Mouse (Mus musculus): ENCODE data around the gene Gm20388. TPM values are rescaled to one million over a fixed set of nuclear protein-coding genes. Genes with fewer than 3 reads are reported as not detected.

The Gm20388 gene
- polyA plus RNA-seq, 1 experiment = 23.9 TPM

DNA sequence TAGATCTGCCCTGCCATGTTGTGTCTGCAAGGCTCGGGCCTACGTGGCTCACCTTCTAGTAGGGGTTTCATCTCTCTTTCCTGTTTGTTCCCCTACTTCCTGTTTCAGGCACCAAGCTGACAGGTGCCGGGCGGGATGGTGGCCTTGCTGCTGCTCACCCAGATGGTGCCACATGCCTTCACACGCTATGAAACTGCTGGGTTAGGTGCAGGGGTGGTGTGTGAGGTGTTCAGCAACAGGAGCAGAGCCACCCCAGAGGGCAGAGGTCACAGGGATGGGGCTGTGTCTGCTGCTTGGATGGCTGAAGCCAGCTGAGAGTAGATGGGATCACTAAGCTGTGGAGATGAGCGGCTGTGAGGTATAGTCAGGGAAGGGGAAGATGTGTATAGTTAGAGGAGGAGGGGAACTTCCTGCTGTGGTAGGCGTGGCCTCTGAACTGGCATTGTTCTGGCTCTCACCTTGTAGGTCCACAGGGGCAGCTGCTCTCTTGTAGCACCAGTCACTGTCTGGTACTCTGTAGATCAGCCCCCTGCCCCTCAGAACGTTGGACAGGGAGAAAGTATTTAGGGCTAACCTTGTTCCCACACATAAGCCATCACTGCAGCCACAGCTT lies 4363.1 kb downstream of the Gm20388 start:
- Histone ChIP-seq H3K4me3 (ENCODE audit: insufficient read depth, low read length) (no peak overlapping the region), H3K4me1 (ENCODE audit: control insufficient read depth, insufficient read depth, low read length) (peaks cover 22% of the 10 kb centered on the region), H3K27ac (ENCODE audit: insufficient read depth, low read length) (no peak overlapping the region)
- TF ChIP-seq CTCF (IDR thresholded peaks at IDR 0.05; ENCODE audit: extremely low read depth, insufficient read depth, low read length) (no peak), POLR2A (IDR thresholded peaks at IDR 0.05; ENCODE audit: extremely low read depth, insufficient read depth, low read length) (no peak)

DNA sequence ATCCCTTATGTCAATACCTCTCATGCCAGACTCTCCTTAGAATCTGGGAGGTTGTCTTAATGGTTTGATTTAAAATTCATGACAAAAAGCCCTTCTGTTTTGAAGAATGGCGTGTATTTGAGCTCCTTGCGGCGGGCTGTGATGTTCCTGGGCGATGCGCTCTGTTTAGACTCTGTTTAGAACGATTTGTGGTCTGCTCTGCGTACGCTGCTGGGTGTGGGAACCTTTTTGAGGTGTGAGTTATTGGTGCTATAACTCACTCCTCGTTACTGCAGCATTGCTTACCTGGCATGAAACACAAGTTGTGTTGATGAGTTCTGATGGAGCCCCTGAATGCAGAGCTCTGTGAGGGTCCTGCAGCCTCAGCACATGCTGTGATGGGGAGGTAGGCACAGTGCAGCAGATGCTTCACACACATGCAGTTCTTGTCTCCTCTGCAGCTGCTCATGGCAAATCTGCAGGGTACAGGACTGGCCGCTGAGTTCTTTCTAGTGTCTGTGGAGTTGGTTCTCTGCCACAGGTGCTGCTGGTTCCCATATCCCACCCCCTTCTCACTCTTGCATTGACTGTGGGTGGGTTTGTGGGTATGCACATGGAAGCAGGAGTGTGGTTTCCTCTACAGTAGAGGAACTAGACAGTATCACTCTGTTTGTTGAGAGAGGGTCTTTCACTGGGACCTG lies 4363.9 kb downstream of the Gm20388 start:
- TF ChIP-seq POLR2A (IDR thresholded peaks at IDR 0.05; ENCODE audit: extremely low read depth, insufficient read depth, low read length) (no peak), CTCF (IDR thresholded peaks at IDR 0.05; ENCODE audit: extremely low read depth, insufficient read depth, low read length) (no peak)
- H3K4me3 ChIP-seq (ENCODE audit: insufficient read depth, low read length) = no peak overlapping the region
- peaks cover 22% of the 10 kb centered on the region for H3K4me1 ChIP-seq (ENCODE audit: control insufficient read depth, insufficient read depth, low read length)
- H3K27ac ChIP-seq (ENCODE audit: insufficient read depth, low read length) = no peak overlapping the region

DNA sequence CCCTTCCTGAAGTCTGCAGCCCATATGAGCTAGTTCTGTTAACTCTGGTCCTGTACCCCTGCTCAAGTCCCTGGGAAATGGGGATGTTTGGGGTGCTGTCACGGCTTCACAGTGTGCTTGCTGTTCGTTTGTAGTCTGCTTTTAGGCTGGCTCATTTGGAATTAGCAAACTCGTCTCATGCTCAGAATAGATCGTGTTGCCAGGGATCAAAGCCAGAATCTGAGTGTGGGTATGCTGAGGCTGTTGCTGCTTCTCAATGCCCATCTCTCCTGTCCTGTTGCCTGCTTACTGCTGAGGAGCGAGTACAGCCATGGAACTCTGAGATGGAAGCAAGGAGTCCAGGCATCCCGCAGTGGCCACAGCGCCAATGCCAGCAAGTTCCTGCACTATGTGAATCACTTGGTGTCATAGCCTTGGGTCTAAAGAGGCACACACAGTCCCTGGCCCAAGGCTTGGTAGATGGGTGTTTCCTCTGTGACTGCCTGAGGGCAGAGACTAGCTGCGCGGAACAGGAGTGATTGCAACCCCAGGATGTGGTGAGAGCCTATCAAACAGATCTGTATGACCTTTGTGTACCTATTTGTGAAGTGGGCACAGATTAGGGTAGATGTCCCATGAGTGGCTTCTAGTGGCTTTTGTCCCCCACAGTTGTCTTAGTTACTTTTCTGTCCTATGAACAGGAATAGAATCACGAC lies 4364.9 kb downstream of the Gm20388 start:
- H3K27ac ChIP-seq (ENCODE audit: insufficient read depth, low read length) = no peak overlapping the region
- H3K4me3 ChIP-seq (ENCODE audit: insufficient read depth, low read length) = no peak overlapping the region
- TF ChIP-seq POLR2A (IDR thresholded peaks at IDR 0.05; ENCODE audit: extremely low read depth, insufficient read depth, low read length) (no peak), CTCF (IDR thresholded peaks at IDR 0.05; ENCODE audit: extremely low read depth, insufficient read depth, low read length) (no peak)
- H3K4me1 ChIP-seq (ENCODE audit: control insufficient read depth, insufficient read depth, low read length) = peaks cover 21% of the 10 kb centered on the region

DNA sequence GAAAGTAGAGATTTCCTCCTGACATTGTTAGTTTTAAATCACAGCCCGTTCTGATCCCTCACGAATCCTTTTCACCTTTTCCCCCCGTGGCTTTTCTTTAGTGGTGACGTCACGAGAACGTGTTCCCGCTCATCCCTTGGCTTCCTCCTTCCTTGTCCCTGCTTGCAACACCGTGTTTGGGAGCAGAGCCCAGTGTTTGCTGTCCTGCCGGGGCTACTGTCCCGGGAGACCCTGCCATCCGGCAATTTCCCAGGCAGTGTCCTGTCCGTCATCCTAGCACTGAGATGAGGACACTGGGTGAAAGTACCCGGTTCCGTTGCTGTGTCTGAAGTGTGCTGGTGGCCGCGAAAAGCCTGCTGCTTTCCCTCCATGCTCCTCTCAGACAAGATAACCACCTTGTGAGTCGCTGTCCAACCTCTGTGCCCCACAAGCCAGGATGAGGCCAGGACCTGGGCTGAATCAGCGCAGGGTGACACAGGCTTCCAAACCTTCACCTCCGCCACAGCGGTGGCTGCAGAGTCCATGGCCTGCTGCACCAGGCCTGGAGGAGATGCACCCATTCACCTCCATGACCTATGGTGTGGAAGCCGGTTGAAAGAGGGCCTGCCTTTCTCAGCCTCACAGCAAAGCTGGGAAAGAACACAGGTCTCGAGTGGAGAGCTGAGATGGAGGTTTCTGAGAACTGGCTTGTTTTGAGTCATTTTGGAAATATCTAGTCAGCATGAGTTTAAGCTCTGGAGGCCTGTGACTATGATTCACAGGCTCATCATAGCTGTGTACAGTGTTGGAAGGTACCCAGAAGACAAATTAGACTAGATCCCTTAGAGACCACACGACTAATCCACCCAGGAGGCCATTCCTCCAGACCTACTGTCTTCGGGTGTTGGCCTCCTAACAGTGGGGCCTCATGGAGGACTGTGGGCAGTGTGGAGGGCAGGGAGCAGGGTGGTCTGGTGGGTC lies 4367.6 kb downstream of the Gm20388 start:
- TF ChIP-seq POLR2A (IDR thresholded peaks at IDR 0.05; ENCODE audit: extremely low read depth, insufficient read depth, low read length) (no peak), CTCF (IDR thresholded peaks at IDR 0.05; ENCODE audit: extremely low read depth, insufficient read depth, low read length) (no peak)
- peaks cover 22% of the 10 kb centered on the region for H3K4me1 ChIP-seq (ENCODE audit: control insufficient read depth, insufficient read depth, low read length)
- H3K4me3 ChIP-seq (ENCODE audit: insufficient read depth, low read length) = no peak overlapping the region
- H3K27ac ChIP-seq (ENCODE audit: insufficient read depth, low read length) = peak overlapping the region; percentile 4; the same call in 1 of the 2 replicates

DNA sequence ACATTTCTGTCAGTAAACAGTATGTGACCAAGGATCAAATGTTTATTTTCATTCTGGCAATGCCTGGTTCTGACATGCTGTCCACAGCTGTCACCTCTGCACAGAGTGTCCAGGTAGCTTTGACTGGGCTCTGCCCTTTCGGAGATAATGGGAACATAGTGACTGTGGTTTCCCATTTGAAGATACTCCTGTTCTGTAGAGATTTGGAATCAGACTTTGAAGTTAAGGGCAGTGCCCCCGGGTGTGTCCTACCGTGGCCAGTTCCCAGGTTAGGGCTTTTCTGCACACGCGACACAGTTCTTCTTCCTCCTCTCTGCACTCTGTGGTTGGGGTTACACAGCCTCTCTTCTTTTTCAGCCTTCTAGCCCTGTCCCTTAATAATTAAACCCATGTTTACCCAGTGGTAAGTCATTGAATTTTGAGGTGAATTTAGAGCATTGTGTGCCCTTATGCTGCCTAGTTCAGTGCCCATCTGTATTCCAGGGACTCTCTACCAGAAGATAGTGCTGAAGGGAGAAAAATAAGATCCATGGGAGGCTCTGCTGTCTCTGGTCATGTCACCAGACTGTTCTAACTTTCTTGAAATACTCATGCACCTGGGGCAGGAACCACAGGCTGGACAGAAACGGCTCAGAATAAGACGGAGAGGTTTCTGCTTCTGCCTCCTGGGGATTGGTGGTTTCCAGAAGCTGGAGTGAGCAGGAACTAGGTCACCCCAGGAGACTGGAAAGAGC lies 4368.5 kb downstream of the Gm20388 start:
- Histone ChIP-seq H3K4me1 (ENCODE audit: control insufficient read depth, insufficient read depth, low read length) (peaks cover 25% of the 10 kb centered on the region), H3K27ac (ENCODE audit: insufficient read depth, low read length) (0 out of 2 replicates have a peak overlapping the region, but pooled peaks have one; percentile 4), H3K4me3 (ENCODE audit: insufficient read depth, low read length) (no peak overlapping the region)
- no peak for TF ChIP-seq CTCF (IDR thresholded peaks at IDR 0.05; ENCODE audit: extremely low read depth, insufficient read depth, low read length)
- no peak for TF ChIP-seq POLR2A (IDR thresholded peaks at IDR 0.05; ENCODE audit: extremely low read depth, insufficient read depth, low read length)

DNA sequence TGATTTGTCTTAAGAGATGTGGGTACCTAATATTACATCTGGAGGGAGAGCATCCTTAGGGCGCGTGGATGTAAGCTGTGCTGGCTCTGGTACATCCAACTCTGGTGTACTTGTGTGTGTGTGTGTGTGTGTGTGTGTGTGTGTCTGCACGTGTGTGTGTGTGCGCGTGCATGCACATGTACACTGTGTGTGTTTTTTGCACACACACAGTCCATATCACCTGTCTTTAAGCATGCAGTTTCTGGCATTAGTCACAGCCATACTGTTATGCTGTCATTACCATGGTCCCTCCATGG lies 4369.0 kb downstream of the Gm20388 start:
- TF ChIP-seq CTCF (IDR thresholded peaks at IDR 0.05; ENCODE audit: extremely low read depth, insufficient read depth, low read length) (no peak), POLR2A (IDR thresholded peaks at IDR 0.05; ENCODE audit: extremely low read depth, insufficient read depth, low read length) (no peak)
- H3K4me3 ChIP-seq (ENCODE audit: insufficient read depth, low read length) = no peak overlapping the region
- peaks cover 22% of the 10 kb centered on the region for H3K4me1 ChIP-seq (ENCODE audit: control insufficient read depth, insufficient read depth, low read length)
- H3K27ac ChIP-seq (ENCODE audit: insufficient read depth, low read length) = no peak overlapping the region

DNA sequence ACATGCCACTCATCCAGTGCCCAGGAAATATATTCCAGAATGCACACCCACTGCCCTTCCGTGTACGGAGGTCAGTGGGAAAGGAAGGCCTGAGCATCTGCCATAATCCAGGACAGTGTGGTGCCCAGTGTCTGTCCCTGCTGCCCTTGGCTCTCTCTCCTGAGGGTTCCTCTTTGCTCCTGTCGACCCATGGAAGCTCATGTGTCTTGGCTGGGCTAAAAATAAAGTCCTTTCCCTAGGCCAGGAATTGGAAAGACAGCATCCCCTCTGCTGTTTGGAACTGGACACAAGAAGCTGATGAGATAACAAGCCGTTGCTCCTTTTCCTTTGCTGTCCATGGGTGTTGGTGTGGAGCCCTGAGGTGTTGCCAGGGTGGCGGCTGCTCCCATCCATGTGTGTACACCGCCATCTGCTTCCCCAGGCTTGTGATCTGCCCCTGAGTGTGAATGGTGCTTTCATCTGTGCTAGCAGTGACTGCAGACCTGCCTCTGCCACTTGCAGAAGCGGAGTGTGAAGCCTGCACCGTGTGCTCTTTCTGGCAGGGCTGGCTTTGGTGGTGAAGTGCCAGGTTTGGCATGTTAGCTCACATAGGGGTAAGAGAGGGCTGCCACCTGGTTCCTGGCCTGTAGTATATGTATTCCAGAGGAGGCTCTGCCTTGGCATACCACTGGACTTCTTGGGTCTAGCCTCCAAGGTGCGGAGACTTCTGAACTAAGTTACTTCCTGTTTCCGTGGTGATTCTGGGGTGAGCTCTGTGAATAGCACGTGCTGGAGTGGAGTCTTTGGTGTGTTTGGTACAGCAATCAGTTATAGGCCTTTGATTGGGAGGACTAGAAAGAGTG lies 4371.3 kb downstream of the Gm20388 start:
- Histone ChIP-seq H3K27ac (ENCODE audit: insufficient read depth, low read length) (no peak overlapping the region), H3K4me1 (ENCODE audit: control insufficient read depth, insufficient read depth, low read length) (peaks cover 14% of the 10 kb centered on the region), H3K4me3 (ENCODE audit: insufficient read depth, low read length) (no peak overlapping the region)
- TF ChIP-seq POLR2A (IDR thresholded peaks at IDR 0.05; ENCODE audit: extremely low read depth, insufficient read depth, low read length) (no peak), CTCF (IDR thresholded peaks at IDR 0.05; ENCODE audit: extremely low read depth, insufficient read depth, low read length) (no peak)

Measured in cortical plate, adult 2 months (tissue).